Mouse (Mus musculus): ENCODE results near the gene Tnfrsf13c.

- TF ChIP-seq CTCF (IDR thresholded peaks at IDR 0.05; ENCODE audit: low read depth, low read length) (no peak), POLR2A (IDR thresholded peaks at IDR 0.05; ENCODE audit: extremely low read depth, insufficient read depth, low read length) (no peak)
These were observed 44.0 kb upstream of the Tnfrsf13c start for GRCm38 (mm10) chr15:82268185-82268584.
